Mouse (Mus musculus) midbrain, embryonic 11.5 days (tissue): ENCODE results near the gene Lars2. TPM values are rescaled to one million over a fixed set of nuclear protein-coding genes. Genes with fewer than 3 reads are reported as not detected.

Experiments
- ATAC-seq: fragments of 200-750 bp; cut with Nextera tagmentation; 2 replicates; pipeline ENCODE4 v1.8.0; 2017; ENCODE audit warnings: moderate TSS enrichment, moderate library complexity; ENCODE audit not compliant: low FRiP score
- DNase-seq: peaks from one replicate; pipeline ENCODE4 v3.0.0; 2015; ENCODE audit warnings: low spot score; ENCODE audit errors: missing footprints
- H3K27ac ChIP-seq: fragments of 300-500 bp; sonication (generic); 2 replicates; pipeline ENCODE4 v1.5.1; 2014; ENCODE audit warnings: low read depth, low read length
- H3K27me3 ChIP-seq: fragments of 300-500 bp; sonication (generic); 2 replicates; pipeline ENCODE4 v1.6.1; 2014; ENCODE audit warnings: mild to moderate bottlenecking, low read length, moderate library complexity, mixed read lengths; ENCODE audit not compliant: control insufficient read depth, insufficient read depth
- H3K36me3 ChIP-seq: fragments of 300-500 bp; sonication (generic); 2 replicates; pipeline ENCODE4 v1.6.1; 2014; ENCODE audit warnings: mild to moderate bottlenecking, low read length, moderate library complexity, mixed read lengths; ENCODE audit not compliant: control insufficient read depth, insufficient read depth
- H3K4me1 ChIP-seq: fragments of 300-500 bp; sonication (generic); 2 replicates; pipeline ENCODE4 v1.6.1; 2014; ENCODE audit warnings: low read length; ENCODE audit not compliant: control insufficient read depth, insufficient read depth
- H3K4me2 ChIP-seq: fragments of 300-500 bp; sonication (generic); 2 replicates; pipeline ENCODE4 v1.6.1; 2014; ENCODE audit warnings: mild to moderate bottlenecking, moderate library complexity
- H3K4me3 ChIP-seq: fragments of 300-500 bp; sonication (generic); 2 replicates; pipeline ENCODE4 v1.5.1; 2014; ENCODE audit warnings: low read depth, low read length
- H3K9ac ChIP-seq: fragments of 300-500 bp; sonication (generic); 2 replicates; pipeline ENCODE4 v1.6.1; 2014; ENCODE audit warnings: low read length
- H3K9me3 ChIP-seq: fragments of 300-500 bp; sonication (generic); 2 replicates; pipeline ENCODE4 v1.6.1; 2016; ENCODE audit warnings: low read length; ENCODE audit not compliant: control insufficient read depth
- WGBS: fragments of 180-500 bp; shearing (Covaris S2); extraction: QIAGEN DNeasy Blood & Tissue Kit; methylation state at CpG from one replicate; pipeline ENCODE4 v1.1.7; 2014; 5-methylcytosine and 5-hydroxymethylcytosine counted together
- polyA plus RNA-seq: library from polyadenylated mRNA; unstranded; fragments of >200 nt; fragmentation: Nextera tagmentation; extraction: Ambion mirVana; gene quantifications from 2 replicates; pipeline ENCODE4 v1.2.1, GENCODE M21; 2014

Gene Lars2
- polyA plus RNA-seq, 1 experiment from 2014 or later: 860 TPM

DNA sequence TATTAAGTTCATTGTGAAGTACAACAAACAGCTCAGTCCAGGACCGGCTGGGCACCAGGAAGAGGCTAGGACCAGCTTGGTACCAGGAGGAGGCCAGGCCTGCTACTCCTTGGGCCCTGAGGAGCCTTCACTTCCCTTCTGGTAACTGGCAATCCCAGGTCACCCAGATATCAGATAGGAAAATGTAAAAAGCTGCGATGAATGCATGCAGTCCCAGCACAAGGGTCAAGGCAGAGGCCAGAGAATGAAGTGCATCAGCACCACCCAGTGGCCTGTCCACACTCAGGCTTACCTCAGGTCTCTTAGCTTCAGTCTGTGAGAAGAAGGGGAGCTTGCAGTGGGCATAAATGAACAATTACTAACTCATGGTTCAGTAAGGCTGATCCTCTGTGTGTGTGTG is 90.9 kb downstream of the Lars2 start:
- no peaks in the 10 kb centered on the region for H3K27me3 ChIP-seq
- H3K36me3 ChIP-seq: no peaks in the 10 kb centered on the region
- no peaks in the 10 kb centered on the region for H3K9me3 ChIP-seq
- DNase-seq (no peak), ATAC-seq (no peak)
- H3K27ac ChIP-seq: no peak overlapping the region
- no peak overlapping the region for H3K9ac ChIP-seq
- no peak overlapping the region for H3K4me3 ChIP-seq
- no peak overlapping the region for H3K4me2 ChIP-seq
- 54% methylated on average over 2 of the region's 2 CpGs for WGBS
- no peaks in the 10 kb centered on the region for H3K4me1 ChIP-seq

DNA sequence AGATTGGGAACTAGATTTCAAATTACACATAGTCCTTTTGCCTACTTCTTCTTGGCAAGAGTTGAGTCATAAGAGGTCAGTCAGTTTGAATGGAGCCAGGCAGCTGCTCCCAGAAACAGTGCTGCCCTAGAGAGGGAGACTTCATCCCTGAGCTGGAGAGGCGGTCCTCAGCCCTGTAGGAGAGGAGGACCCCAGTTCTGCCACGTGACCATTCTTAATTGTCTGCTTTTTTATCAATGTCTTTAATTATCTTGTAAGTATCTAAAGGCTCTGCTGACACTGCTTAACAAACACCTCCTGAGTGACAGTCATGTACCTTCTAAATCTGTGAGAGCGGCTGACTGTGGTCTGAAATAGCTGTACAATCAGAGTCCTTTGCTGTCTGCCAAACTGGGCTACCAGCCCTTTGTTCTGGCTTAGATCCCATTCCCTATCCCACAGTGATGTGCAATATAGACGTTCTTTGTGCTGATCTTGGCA is 100.5 kb downstream of the Lars2 start:
- Histone ChIP-seq H3K4me3 (no peak overlapping the region), H3K36me3 (no peaks in the 10 kb centered on the region), H3K4me1 (no peaks in the 10 kb centered on the region), H3K9me3 (no peaks in the 10 kb centered on the region), H3K4me2 (no peak overlapping the region), H3K27ac (no peak overlapping the region), H3K9ac (no peak overlapping the region), H3K27me3 (no peaks in the 10 kb centered on the region)
- ATAC-seq: no peak
- peak; percentile 62 for DNase-seq
- 69% methylated on average over 4 of the region's 4 CpGs for WGBS

DNA sequence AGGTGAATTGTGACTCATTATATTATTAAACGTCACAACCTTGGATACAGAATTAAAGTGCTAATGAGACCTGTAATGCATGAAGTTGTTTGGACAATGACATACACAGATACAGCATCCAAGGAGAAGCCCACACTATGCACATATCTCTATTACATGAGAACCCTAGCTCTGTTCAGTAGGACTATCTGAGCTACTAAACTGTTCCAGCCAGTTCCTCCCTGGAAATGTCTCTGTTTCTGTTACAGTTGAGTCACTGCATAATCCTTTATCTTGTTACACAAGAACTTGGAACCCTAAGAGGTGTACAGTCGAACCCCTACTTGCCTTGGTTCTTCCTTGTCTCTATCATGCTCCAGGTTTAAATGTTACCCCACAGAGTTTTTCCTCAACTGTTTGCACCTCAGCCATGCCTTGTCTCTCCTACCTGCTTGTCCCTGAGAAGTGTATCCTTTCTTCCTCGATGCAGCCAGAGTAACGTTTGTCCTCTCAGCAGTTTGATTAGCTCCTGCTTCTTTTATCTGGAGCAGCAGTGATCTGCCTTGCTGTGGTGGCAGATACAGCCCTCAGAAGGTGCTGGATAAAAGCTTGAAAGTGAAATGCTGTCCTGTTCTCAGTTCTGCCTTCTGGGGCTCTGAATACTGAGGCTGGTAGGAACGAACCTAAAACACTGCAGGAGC is 101.8 kb downstream of the Lars2 start:
- ATAC-seq (no peak), DNase-seq (no peak)
- Histone ChIP-seq H3K27me3 (no peaks in the 10 kb centered on the region), H3K36me3 (no peaks in the 10 kb centered on the region), H3K4me3 (no peak overlapping the region), H3K9ac (no peak overlapping the region), H3K9me3 (no peaks in the 10 kb centered on the region), H3K27ac (no peak overlapping the region), H3K4me2 (no peak overlapping the region), H3K4me1 (no peaks in the 10 kb centered on the region)
- 73% methylated on average over 5 of the region's 5 CpGs for WGBS

DNA sequence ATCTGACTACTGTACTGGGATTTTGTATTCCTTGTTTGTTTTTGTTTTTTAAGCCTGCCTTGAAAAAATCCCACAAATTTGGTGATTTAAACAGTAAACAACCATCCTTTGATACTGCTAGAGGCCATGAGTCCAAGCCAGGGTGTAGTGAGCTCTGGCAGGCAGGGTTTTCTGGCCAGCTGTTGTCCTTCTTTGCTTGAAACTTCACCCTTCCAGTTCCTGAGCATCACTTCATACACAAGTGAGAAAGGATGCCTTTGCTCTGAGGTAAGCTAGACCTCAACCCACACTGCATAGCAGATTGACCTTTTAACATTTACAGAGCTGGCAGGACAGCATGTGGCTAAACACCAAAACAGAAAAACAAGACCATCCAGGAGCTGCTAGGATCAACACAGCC is 102.4 kb downstream of the Lars2 start:
- Histone ChIP-seq H3K4me3 (no peak overlapping the region), H3K4me2 (no peak overlapping the region), H3K27me3 (no peaks in the 10 kb centered on the region), H3K9ac (no peak overlapping the region), H3K4me1 (no peaks in the 10 kb centered on the region), H3K36me3 (no peaks in the 10 kb centered on the region), H3K9me3 (no peaks in the 10 kb centered on the region), H3K27ac (no peak overlapping the region)
- ATAC-seq (no peak), DNase-seq (no peak)

DNA sequence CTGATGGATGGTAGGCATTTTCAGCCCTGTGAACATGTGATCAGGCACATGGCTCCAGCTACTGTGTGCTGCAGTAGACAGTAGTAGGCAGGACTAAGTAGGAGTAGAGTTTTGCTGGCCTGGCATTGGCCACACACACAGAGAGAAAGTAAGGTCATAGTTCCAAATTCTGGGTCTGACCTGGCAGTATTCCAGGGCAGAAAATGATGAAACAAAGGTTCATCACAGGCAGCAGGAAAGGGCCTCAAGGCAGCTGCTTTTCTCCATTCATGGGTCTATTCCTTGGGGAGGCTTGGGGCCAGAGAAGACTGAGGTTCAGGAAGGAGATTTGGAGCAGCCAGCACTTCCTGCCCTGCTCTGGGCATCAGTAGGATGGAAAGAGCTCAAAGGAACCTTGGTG is 106.7 kb downstream of the Lars2 start:
- DNase-seq (no peak), ATAC-seq (no peak)
- Histone ChIP-seq H3K4me1 (no peaks in the 10 kb centered on the region; the same call in 1 of the 2 replicates), H3K27ac (no peak overlapping the region), H3K9me3 (no peaks in the 10 kb centered on the region), H3K4me3 (no peak overlapping the region), H3K9ac (no peak overlapping the region), H3K4me2 (no peak overlapping the region), H3K27me3 (no peaks in the 10 kb centered on the region), H3K36me3 (no peaks in the 10 kb centered on the region)

DNA sequence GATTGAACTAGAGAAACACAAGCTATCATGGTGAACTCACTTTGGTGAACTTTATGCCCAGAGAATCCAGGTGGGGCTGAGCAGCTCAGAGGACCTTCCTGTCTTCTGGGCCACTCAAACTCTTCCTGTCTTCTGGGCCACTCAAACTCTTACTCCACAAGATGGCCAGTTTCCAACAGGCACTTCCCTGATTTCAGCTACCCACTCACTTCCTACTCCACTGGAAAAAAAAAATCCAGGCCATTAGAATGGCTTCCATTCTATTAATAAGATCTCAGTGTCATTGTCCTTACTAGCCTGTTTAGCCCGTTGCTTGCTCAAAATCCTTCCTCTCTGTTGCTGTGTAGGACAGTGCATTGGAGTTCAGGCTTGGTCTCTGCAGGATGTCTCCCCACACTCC is 108.8 kb downstream of the Lars2 start:
- ATAC-seq: no peak
- no peak overlapping the region for H3K9ac ChIP-seq
- WGBS: 67% methylated on average over 1 of the region's 1 CpGs
- no peaks in the 10 kb centered on the region for H3K36me3 ChIP-seq
- H3K27ac ChIP-seq: no peak overlapping the region
- DNase-seq: no peak
- H3K4me2 ChIP-seq: no peak overlapping the region
- no peak overlapping the region for H3K4me3 ChIP-seq
- peaks cover 14% of the 10 kb centered on the region for H3K4me1 ChIP-seq
- no peaks in the 10 kb centered on the region for H3K27me3 ChIP-seq
- no peaks in the 10 kb centered on the region for H3K9me3 ChIP-seq

DNA sequence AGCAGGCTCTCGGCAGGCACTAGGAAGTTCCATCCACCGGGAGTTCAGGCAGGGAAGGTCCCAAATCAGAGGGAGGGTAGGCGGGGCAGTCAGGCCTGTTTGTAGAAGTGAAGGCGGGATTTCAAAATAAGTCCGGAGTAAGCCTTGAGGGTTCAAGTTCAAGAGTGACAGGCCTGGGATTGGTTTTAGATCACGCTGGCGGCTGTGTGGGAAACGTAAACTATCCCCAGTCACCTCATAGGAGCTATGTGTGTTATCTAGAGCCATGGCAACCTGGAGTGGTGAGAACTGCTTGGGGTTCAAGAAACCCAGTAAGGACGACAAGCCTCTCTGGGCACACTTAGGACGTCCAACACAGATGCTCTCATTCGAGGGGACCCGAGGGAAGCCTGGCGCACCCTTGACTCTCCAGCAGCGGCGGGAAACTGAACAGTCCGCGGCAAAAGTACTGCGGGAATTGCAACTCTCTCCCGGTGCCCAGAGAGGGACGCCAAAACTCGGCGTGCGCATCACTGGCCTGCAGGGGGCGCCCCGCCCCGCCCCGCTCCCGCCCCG is 111.4 kb downstream of the Lars2 start:
- Histone ChIP-seq H3K4me2 (peak overlapping the region; percentile 87), H3K9ac (peak overlapping the region; percentile 17; the same call in 1 of the 2 replicates), H3K4me1 (peaks cover 25% of the 10 kb centered on the region), H3K36me3 (peaks cover 2% of the 10 kb centered on the region; the same call in 1 of the 2 replicates), H3K27me3 (no peaks in the 10 kb centered on the region), H3K9me3 (no peaks in the 10 kb centered on the region), H3K4me3 (peak overlapping the region; percentile 65), H3K27ac (no peak overlapping the region)
- WGBS: 1% methylated on average over 27 of the region's 29 CpGs
- peak; percentile 97 for DNase-seq
- ATAC-seq: peak; percentile 84

DNA sequence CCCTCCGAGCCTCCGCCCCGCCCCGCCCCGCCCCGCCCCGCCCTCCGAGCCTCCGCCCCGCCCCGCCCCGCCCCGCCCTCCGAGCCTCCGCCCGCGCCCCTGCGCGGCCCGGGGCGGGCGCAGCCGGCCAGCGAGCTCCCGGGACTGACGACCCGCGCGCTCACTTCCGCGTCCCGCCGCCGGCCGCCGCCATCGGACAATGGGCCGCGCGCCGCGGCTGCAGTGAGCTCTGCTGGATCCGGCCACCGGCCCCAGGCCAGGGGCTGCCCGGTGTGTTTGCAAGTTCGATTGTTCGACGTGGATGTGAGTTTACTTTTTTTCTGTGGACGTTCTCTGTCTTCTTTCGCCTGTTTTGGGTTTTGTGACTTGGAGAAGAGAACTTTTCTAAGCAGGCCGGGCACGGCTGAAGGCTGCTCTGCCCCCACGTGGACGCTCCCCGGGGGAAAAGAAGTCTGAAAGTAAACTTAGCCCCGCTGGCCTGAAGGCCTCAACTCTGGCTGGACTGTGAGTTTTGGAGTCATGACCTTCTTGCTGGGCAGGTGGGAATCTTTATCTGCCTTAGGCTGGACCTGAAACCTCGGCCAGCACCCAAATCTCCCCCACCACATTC is 112.0 kb downstream of the Lars2 start, which contains the start of gene Limd1:
TSS of gene Limd1 (plus strand) at position 121 of the 610 bp plus-strand sequence.
- ATAC-seq (peak; percentile 91), DNase-seq (peak; percentile 96)
- under 1% methylated on average over 38 of the region's 57 CpGs for WGBS
- H3K4me1 ChIP-seq: peaks cover 27% of the 10 kb centered on the region
- H3K36me3 ChIP-seq: peaks cover 2% of the 10 kb centered on the region; the same call in 1 of the 2 replicates
- H3K9ac ChIP-seq: peak within 1 kb of the TSS; percentile 85
- H3K4me3 ChIP-seq: peak within 1 kb of the TSS; percentile 65
- no peaks in the 10 kb centered on the region for H3K27me3 ChIP-seq
- peak within 1 kb of the TSS; percentile 44; the same call in 1 of the 2 replicates for H3K27ac ChIP-seq
- no peaks in the 10 kb centered on the region for H3K9me3 ChIP-seq
- H3K4me2 ChIP-seq: peak within 1 kb of the TSS; percentile 87

DNA sequence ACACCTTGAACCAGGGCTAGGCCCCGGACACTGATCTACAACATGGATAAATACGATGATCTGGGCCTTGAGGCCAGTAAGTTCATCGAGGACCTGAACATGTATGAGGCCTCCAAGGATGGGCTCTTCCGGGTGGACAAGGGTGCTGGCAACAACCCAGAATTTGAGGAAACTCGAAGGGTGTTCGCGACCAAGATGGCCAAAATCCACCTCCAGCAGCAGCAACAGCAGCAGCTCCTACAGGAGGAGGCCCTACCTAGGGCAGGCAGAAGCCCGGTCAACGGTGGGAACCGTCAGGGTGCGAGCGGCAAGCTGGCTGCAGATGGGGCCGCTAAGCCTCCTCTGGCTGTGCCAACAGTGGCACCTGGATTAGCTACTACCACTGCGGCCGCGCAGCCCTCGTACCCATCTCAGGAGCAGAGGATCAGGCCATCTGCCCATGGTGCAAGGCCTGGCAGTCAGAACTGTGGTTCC is 112.5 kb downstream of the Lars2 start:
- H3K9me3 ChIP-seq: no peaks in the 10 kb centered on the region
- H3K4me2 ChIP-seq: peak overlapping the region; percentile 87
- peak overlapping the region; percentile 85 for H3K9ac ChIP-seq
- H3K36me3 ChIP-seq: peaks cover 2% of the 10 kb centered on the region; the same call in 1 of the 2 replicates
- peak; percentile 93 for DNase-seq
- WGBS: 25% methylated on average over 17 of the region's 17 CpGs
- peaks cover 27% of the 10 kb centered on the region for H3K4me1 ChIP-seq
- peak overlapping the region; percentile 65 for H3K4me3 ChIP-seq
- ATAC-seq: peak; percentile 18; the same call in 1 of the 2 replicates
- 0 out of 2 replicates have a peak overlapping the region, but pooled peaks have one; percentile 44 for H3K27ac ChIP-seq
- no peaks in the 10 kb centered on the region for H3K27me3 ChIP-seq
